Mouse (Mus musculus) heart, postnatal 0 days (tissue): ENCODE measurements around the gene Pitx2. TPM values are rescaled to one million over a fixed set of nuclear protein-coding genes. Genes with fewer than 3 reads are reported as not detected.

Experiments
- ATAC-seq: fragments of 200-750 bp; cut with Nextera tagmentation; 2 replicates; pipeline ENCODE4 v1.8.0; 2017; ENCODE audit warnings: low read depth, moderate number of reproducible peaks, moderate library complexity; ENCODE audit not compliant: insufficient read depth
- DNase-seq: peaks from one replicate; pipeline ENCODE4 v3.0.0-alpha.2; 2016; ENCODE audit warnings: low spot score
- H3K27ac ChIP-seq: fragments of 300-500 bp; sonication (generic); 2 replicates; pipeline ENCODE4 v1.5.1; 2014; ENCODE audit warnings: low read depth, mild to moderate bottlenecking
- H3K27me3 ChIP-seq: fragments of 300-500 bp; sonication (generic); 2 replicates; pipeline ENCODE4 v1.6.1; 2014; ENCODE audit warnings: low read length, mixed read lengths; ENCODE audit not compliant: control insufficient read depth, insufficient read depth
- H3K36me3 ChIP-seq: fragments of 300-500 bp; sonication (generic); replicated peaks from 2 replicates; pipeline ENCODE4 v1.6.1; 2014; ENCODE audit warnings: low read length, mixed read lengths; ENCODE audit not compliant: control insufficient read depth, insufficient read depth
- H3K4me1 ChIP-seq: fragments of 300-500 bp; sonication (generic); 2 replicates; pipeline ENCODE4 v1.6.1; 2014; ENCODE audit warnings: antibody characterized with exemption; ENCODE audit not compliant: control insufficient read depth, insufficient read depth
- H3K4me2 ChIP-seq: fragments of 300-500 bp; sonication (generic); 2 replicates; pipeline ENCODE4 v1.6.1; 2014; ENCODE audit warnings: low read depth, mild to moderate bottlenecking, low read length, moderate library complexity
- H3K4me3 ChIP-seq: fragments of 300-500 bp; sonication (generic); 2 replicates; pipeline ENCODE4 v1.5.1; 2014; ENCODE audit warnings: low read depth, low read length
- H3K9ac ChIP-seq: fragments of 300-500 bp; sonication (generic); replicated peaks from 2 replicates; pipeline ENCODE4 v1.6.1; 2014; ENCODE audit warnings: low read depth, low read length, mixed read lengths
- H3K9me3 ChIP-seq: fragments of 300-500 bp; sonication (generic); replicated peaks from 2 replicates; pipeline ENCODE4 v1.6.1; 2016; ENCODE audit warnings: low read length; ENCODE audit not compliant: control insufficient read depth
- CTCF ChIP-seq: IDR thresholded peaks from 2 replicates; pipeline ENCODE4 v1.5.1; 2016; ENCODE audit warnings: antibody characterized with exemption, control low read depth, low read depth
- EP300 ChIP-seq: IDR thresholded peaks from 2 replicates; pipeline ENCODE4 v1.6.1; 2016; ENCODE audit warnings: antibody characterized with exemption, low read depth
- WGBS: fragments of 180-500 bp; shearing (Covaris S2); extraction: QIAGEN DNeasy Blood & Tissue Kit; methylation state at CpG from one replicate; pipeline ENCODE4 v1.1.7; 2014; 5-methylcytosine and 5-hydroxymethylcytosine counted together
- polyA plus RNA-seq: library from polyadenylated mRNA; unstranded; fragments of >200 nt; fragmentation: Nextera tagmentation; extraction: Ambion mirVana; gene quantifications from 2 replicates; pipeline ENCODE4 v1.2.1, GENCODE M21; 2015
- total RNA-seq: library from RNA; depleted of rRNA; stranded (reverse); fragments of >200 nt; gene quantifications from 2 replicates; pipeline ENCODE4 v1.2.3, GENCODE M21; 2014; ENCODE audit warnings: low replicate concordance

Gene Pitx2
- total and polyA plus RNA-seq, 2 experiments from 2014 or later = 3.9 to 13.0 TPM

- peaks cover 89% of the 10 kb centered on the region for H3K27me3 ChIP-seq
- peak overlapping the region; percentile 40 for H3K4me3 ChIP-seq
- no peak overlapping the region for H3K9ac ChIP-seq
- no peak overlapping the region for H3K27ac ChIP-seq
- TF ChIP-seq CTCF = no peak
- no peak for TF ChIP-seq EP300
- DNase-seq (no peak), ATAC-seq (no peak)
- no peaks in the 10 kb centered on the region for H3K36me3 ChIP-seq
- no peaks in the 10 kb centered on the region for H3K9me3 ChIP-seq
- WGBS = 2% methylated on average over 26 of the region's 26 CpGs
- H3K4me2 ChIP-seq = peak overlapping the region; percentile 56
- no peaks in the 10 kb centered on the region for H3K4me1 ChIP-seq
These were observed 24.5 kb downstream of the Pitx2 start for GRCm38 (mm10) chr3:129223964-129224805.

- ATAC-seq (no peak), DNase-seq (no peak)
- no peak overlapping the region for H3K27ac ChIP-seq
These were observed 25.3 kb downstream of the Pitx2 start for GRCm38 (mm10) chr3:129224806-129225576.

GRCm38 (mm10) chr3:129225577-129226289 is 26.1 kb downstream of the Pitx2 start:
- peaks cover 81% of the 10 kb centered on the region for H3K27me3 ChIP-seq
- no peaks in the 10 kb centered on the region for H3K4me1 ChIP-seq
- 0 out of 2 replicates have a peak overlapping the region, but pooled peaks have one; percentile 56 for H3K4me2 ChIP-seq
- no peak overlapping the region for H3K4me3 ChIP-seq
- H3K36me3 ChIP-seq = no peaks in the 10 kb centered on the region
- no peaks in the 10 kb centered on the region for H3K9me3 ChIP-seq
- WGBS = 6% methylated on average over 13 of the region's 13 CpGs
- ATAC-seq (no peak), DNase-seq (no peak)
- no peak for TF ChIP-seq EP300
- TF ChIP-seq CTCF = no peak
- no peak overlapping the region for H3K9ac ChIP-seq
- H3K27ac ChIP-seq = no peak overlapping the region

More at GRCm38 (mm10) chr3:129224806-129225576, 25.3 kb downstream of the Pitx2 start:
- no peaks in the 10 kb centered on the region for H3K36me3 ChIP-seq
- no peak overlapping the region for H3K9ac ChIP-seq
- peak overlapping the region; percentile 56 for H3K4me2 ChIP-seq
- H3K4me1 ChIP-seq = no peaks in the 10 kb centered on the region
- TF ChIP-seq CTCF (no peak), EP300 (no peak)
- H3K27me3 ChIP-seq = peaks cover 84% of the 10 kb centered on the region
- no peaks in the 10 kb centered on the region for H3K9me3 ChIP-seq
- 1% methylated on average over 40 of the region's 40 CpGs for WGBS
- peak overlapping the region; percentile 40 for H3K4me3 ChIP-seq

GRCm38 (mm10) chr3:129226681-129227080 is 27.0 kb downstream of the Pitx2 start:
- no peak overlapping the region for H3K27ac ChIP-seq
- H3K9me3 ChIP-seq = no peaks in the 10 kb centered on the region
- no peak overlapping the region for H3K9ac ChIP-seq
- ATAC-seq (no peak), DNase-seq (no peak)
- no peak overlapping the region for H3K4me2 ChIP-seq
- peaks cover 72% of the 10 kb centered on the region for H3K27me3 ChIP-seq
- no peaks in the 10 kb centered on the region for H3K4me1 ChIP-seq
- H3K4me3 ChIP-seq = no peak overlapping the region
- 6% methylated on average over 6 of the region's 6 CpGs for WGBS
- TF ChIP-seq EP300 (no peak), CTCF (no peak)
- no peaks in the 10 kb centered on the region for H3K36me3 ChIP-seq

GRCm38 (mm10) chr3:129227331-129227730 is 27.7 kb downstream of the Pitx2 start:
- peaks cover 65% of the 10 kb centered on the region for H3K27me3 ChIP-seq
- H3K27ac ChIP-seq = no peak overlapping the region
- no peaks in the 10 kb centered on the region for H3K9me3 ChIP-seq
- no peak overlapping the region for H3K9ac ChIP-seq
- H3K4me2 ChIP-seq = no peak overlapping the region
- no peak overlapping the region for H3K4me3 ChIP-seq
- H3K4me1 ChIP-seq = no peaks in the 10 kb centered on the region
- DNase-seq (no peak), ATAC-seq (no peak)
- WGBS = 14% methylated on average over 5 of the region's 5 CpGs
- H3K36me3 ChIP-seq = no peaks in the 10 kb centered on the region
- TF ChIP-seq CTCF (no peak), EP300 (no peak)
